Mouse (Mus musculus) regulatory T cell (primary cell): ENCODE results near the gene Tcte3.
"Not testable (repeated sequence)": the region's sequence is repeated elsewhere in the genome, so short reads cannot be mapped to it uniquely, and the experiment has no call there.

Source experiments
- in situ Hi-C: fragments of 300-600 bp; cut with MboI, MseI; formaldehyde crosslinking; loops from one replicate; pipeline ENCODE4 v1.15.1; 2025; ENCODE audit warnings: high pct_unique_total_duplicates

Tcte3 gene

DNA sequence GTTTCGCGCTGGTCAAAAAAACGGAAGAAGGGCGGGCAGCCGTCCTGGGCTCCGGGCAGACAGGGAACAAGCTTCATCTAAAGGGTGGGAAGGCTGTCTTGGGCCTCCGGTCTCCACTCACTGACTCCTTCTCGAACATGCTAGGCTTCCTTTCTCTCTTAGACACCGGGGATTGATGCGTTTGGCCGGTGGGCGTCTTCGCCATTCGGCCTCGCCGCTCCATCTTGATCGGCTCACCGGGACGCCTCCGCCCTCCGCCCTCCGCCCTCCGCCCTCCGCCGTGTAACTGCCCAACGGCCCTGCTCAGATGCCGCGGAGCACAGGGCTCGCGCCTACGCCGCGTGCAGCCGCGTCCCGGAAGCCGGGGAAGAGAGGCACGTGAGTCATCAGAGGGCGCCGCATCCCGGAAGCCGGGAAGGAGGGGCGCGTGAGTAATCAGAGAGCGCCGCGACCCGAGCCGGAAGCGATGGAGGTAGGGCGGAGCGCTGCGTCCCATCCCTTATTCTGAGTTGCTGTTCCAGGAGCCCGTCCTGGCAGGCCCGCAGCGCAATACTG, at the start of gene Tcte3, which contains the start of the genes Ermard and Gm3448:
Tcte3 (minus strand) TSS at position 314 of the 555 bp plus-strand sequence.
Ermard (plus strand) TSS at position 34 of the 555 bp plus-strand sequence.
Gm3448 (minus strand) TSS at position 363 of the 555 bp plus-strand sequence.
- in situ Hi-C loops, result loop anchor here (10.0 to 25.0 kb wide), 2 partner anchors 96 to 346 kb away; partner anchors contain the start of genes 1600012H06Rik, Dll1, Fam120b and Wdr27

DNA sequence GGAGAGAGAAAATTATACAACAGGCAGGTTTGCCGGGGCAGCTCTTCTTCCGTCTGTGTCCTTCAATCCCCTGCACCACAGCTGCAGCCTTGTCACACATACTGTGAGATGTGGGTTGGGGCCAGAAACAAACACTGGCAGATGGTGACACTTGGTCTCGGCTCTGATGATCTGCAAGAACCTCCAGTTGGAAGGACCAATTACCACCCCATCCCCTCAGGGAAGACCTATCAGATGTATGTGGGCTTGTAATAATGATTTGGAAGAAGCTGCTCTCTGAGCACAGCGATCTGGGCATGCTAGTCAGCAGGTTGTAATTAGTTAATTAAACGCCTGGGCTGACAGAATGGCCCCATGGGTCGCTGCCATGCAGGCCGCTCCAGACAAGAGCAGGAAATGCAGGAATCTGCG, 47.3 kb upstream of the Tcte3 start:
- in situ Hi-C loops, result no loop called here

DNA sequence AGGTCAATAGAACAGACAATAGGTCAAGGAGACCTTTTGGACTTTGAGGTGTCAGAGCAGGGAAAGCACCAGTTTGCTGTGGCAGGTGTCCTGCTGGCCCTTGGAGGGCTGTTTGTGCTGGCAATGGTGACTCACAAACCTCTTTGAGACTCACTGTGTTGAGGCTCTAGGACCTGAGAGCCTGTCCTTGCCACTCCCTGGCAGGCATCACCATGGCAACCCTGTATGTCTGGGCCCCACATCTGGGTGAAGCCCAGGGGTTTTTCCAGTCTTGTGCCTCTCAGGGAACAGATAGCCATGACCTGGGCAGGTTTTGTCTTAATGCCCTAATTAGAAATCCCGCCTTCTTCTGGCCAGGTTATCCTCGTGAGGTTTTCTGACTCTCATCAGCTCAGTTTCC, 46.9 kb upstream of the Tcte3 start:
- in situ Hi-C loops, result no loop called here

DNA sequence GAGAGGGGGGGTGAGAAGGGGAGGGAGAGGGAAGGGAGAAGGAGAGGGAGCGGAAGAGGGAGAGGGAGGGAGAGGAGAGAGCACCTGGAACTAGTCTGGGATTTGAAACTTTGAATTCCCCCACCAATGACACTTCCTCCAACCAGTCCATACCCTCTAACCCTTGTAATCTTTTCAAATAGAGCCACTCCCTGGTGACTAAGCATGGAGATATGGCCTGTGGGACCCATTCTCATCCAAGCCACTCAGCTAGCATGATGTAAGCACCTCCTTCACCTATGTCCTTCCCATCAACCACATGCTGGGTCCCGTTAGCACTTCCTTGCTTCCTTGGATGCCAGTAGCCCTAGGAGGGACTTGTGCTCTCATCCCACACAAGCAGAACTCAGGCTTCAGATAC, 43.7 kb upstream of the Tcte3 start:
- in situ Hi-C loops, result no loop called here

DNA sequence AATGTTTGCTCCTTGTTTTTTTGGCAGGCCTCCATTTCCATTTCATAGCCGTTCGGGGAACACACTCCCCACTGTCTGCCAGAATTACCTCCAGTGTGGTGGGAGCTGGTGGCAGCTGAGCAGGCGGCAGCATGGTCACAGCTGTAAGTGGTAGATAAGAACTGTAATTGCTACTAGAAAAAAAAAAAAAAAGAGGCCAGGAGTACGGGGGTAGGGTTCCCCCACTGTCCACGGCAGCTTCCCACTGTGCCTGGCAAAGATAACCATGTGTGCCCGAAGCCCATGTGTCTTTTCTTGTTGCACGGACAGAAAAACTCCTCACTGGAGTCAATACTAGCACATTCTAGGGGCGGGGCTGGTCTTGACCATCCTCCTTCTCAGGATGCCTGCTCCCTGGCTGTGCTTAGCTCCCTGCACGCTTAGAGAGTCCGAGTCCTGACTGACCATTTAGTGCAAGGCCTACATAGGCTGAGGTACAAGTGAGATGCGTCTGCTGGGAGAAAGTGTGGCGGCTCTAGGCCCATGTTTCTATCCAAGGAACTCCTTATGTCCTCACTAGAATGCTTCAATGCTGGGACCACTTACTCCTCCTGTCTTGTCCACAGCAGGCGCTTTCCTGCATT, 43.0 kb upstream of the Tcte3 start:
- in situ Hi-C loops, result no loop called here

DNA sequence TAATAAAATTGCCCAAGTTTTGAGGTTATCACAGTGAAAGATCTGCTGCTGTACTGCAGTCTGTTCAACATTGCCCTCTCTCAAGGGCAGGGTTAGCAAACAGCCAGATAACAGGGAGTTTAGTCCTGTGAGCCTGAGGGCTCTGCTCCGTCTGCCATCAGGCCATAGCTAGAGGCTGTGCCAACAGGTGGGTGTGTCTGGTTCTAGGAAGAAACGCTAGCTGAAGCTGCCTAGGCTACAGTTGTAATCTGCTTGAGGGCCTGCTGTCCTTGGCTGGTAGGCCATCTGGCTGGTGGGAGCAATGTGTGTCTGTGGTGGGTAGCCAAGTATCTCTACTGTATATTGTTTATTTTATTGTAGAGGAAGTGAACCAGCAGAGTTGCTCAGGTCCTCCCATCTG, 36.2 kb upstream of the Tcte3 start:
- in situ Hi-C loops, result no loop called here

DNA sequence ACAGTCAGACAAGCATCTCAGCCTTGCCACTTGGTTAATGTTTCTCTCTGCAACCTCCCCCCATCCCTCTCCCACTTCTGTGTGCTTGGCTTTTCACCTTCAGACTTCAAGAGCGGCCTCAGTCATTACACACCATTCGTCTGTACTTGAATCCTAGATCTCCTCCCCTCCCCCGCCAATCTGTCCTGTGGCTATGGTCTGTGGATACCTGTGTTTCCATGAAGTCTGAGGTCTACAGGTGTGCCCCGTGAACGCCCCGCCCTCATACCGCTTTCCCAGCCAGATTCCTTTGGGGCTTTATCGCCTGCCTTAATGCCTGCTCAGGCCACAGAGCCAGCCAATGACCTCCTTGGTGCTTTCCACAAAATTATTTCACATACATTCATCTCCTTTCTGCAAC, 33.7 kb upstream of the Tcte3 start:
- in situ Hi-C loops, result no loop called here

DNA sequence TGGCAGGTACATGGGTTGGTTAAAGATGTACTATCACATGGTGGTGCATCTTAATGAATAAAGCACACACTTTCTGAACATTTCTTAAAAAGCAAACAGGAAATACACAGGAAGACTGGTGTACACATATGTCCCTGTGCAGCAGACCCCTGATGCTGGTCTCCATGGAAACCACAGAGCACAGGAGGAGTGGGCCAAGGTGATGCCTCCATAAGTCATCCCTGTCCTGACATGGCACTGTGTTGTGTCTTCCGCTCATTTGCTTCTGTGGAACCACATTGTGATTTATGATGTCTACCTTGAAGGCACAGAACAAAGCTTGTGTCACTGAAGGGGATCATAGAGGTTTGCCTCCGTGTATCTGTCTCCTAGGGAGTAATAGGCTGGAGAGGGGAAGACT, 30.9 kb upstream of the Tcte3 start:
- in situ Hi-C loops, result no loop called here

DNA sequence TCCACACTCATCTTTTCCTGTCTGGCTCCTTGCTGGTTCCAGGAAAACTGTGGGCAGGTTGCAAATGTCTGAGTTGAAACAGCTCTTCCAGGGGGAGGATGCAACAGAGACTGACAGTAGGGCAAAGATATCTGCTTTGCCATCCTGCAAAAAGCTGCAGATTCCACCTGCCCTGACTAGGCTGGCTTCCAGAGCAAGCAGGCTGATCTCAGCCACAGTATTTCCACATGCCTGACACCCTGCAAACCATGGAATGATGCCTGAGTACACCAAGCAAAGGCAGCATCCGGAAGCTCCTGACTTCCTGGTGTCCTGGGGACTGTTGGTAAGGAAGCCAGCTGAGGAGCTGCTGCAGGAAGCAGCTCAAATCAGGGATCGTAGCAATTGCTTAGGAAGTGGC, 27.8 kb upstream of the Tcte3 start:
- in situ Hi-C loops, result loop anchor here (10.0 kb wide), 1 partner anchor 386 kb away; no protein-coding TSS in a partner anchor

DNA sequence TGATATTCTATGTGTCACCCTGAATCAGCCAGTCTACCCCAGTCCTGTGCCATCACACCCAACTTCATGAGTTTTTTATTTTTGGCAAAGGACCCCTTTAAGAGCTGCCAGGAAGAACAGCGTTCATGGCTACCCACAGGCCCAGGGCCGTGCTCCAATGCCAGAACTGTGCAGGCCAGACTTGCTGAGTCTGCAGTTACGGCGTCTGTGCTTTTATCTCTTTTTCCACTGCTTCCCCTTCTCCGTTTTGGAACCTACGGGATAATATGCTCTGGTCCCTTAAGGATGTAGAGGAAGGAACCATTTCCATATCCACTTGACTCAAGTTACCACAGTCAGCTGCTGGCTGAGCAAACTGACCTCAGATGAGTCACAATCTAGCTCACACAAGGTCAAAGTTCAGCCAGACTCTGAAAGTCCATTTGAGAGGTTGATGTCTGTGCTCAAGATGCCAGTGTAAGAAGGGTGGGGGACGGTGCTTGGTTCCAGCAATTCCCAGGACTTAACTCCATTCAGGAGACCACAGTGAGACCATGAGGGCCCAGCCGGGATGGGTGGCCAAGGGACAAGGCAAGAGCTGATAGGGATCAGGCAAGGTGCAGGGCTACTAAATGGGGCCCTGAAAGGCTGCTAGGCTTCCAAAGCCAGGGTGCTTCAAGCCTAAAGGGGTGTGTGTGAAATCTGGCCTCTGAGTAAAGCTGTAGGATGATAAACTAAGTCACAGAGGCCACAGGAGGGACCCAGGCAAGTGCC, 26.9 kb upstream of the Tcte3 start:
- in situ Hi-C loops, result loop anchor here (10.0 kb wide), 1 partner anchor 387 kb away; no protein-coding TSS in a partner anchor

DNA sequence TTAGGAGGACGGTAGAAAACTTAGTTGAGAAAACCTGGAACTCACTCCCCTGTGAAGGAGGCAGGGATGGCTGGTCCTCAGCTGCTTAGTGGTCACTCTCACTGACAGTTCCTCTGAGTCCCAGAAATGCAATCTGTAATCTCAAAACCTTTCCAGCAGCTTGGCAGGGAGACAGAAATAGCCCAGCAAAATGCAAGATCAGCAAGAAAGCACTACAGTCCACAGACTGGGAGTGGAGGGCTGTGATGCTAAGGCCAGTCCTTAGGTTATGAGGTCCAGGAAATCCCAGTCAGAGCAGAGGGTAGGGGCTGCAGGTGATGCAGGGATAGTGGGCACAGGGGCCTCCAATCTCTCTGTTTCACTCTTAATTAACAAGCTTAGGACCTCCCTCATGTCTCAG, 25.6 kb upstream of the Tcte3 start:
- in situ Hi-C loops, result loop anchor here (10.0 kb wide), 1 partner anchor 388 kb away; no protein-coding TSS in a partner anchor

DNA sequence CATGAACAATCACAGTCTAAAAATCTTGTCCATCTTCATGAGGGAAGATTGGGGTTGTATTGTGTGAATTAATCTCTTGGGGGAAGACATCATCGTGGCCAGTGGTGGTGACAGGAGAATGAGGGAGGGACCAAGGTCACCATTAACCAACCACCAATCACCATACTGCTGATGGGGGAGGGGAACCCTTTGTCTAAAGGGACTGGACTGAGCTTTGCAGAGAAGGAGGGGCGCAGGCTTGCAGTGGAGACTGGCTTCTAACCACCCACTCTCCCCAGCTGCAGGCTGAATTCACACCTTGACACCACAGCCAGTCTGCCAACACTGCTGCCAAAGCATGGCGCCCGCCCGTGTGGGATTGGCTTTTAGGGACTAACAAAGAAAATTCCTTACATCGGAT, 24.8 kb upstream of the Tcte3 start:
- in situ Hi-C loops, result loop anchor here (10.0 kb wide), 1 partner anchor 389 kb away; no protein-coding TSS in a partner anchor

DNA sequence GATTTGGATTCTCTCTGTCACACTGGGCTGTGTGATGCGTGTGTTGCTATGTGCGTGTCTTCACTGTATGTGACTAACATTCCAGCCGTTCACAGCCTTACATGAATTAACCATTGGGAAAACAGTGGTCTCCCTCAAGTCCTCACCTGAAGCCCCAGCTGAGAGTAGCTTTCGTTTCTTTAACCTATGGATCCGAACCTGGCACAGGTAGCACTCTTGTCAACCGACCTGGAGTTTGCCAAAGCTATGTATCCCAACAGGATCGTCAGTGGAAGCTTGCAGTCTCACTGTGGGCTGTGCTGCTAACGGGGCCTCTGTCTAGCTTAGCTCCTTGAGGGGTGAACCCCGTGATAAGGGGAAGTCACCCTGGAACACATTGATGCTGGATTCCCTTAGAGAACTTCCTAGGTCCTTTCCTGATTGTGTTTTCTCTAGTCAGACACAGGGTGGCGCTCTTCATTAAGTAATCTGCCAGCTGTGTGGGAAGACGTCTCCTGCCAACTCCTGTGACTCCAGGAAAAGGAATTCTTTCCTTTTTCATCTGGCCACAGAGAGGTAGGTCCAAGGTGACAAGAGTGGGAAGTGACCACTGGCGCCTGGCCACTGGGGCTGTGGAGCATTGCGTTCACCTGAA, 24.2 kb upstream of the Tcte3 start:
- in situ Hi-C loops, result loop anchor here (10.0 kb wide), 1 partner anchor 389 kb away; no protein-coding TSS in a partner anchor

DNA sequence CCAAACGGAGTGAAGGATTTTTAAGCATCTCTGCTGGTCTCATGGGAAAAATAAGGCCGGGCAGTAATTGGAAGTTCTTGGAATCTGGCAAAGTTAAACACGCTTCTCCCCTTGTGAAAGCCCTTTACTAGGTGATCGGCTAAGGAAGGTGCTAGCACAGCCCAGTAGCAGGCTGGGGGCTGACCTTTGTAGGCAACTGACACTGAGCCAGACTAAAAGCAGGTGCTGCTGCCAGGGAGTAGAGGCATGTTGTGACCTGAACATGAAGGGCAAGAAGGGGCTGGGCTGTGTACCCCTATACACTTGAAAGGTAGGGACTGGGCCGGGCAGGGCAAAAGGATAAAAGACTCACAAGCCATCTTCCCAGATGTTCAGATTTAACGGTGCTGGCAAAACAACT, 19.1 kb upstream of the Tcte3 start:
- in situ Hi-C loops, result loop anchor here (10.0 kb wide), 1 partner anchor 394 kb away; no protein-coding TSS in a partner anchor

DNA sequence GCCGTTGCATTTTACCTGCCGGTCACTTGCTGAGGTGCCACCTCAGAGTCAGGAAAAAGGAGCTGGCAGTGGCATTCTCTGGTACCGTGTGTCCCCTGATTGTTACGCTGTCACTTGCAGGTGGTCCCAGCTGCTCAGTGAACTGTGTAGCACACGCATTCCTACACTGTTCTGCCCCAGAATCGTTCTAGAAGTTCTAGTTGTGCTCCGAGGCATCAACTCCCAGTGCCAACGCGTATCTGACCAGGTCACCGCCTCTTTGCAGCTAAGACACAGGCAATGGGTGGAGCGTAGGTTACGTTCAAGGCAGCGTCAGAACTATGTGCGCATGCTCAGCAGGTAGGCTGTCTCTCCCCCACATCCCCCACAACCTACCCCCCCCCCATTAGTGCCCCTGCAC, 18.4 kb upstream of the Tcte3 start:
- in situ Hi-C loops, result loop anchor here (10.0 kb wide), 1 partner anchor 395 kb away; no protein-coding TSS in a partner anchor

DNA sequence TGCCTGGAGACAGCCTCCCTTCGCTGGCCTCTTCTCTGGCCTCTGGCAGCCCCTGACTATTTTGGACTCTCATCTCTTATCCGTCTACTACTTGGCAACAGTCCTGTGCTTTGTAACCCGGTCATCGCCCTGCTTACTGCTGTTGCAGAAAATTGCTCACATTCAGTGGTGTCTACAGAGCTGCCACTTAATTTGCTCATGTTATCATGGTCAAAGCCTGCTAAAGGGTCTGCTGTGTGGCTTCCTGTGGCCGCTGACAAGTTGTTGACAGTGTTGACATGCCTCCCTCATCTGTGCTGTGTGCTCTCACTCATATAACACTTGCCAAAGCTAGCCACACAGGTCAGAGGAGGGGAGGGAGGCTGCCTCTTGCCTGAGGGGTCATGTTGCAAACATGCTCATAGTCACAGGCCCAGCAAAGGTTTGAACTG, 16.9 kb upstream of the Tcte3 start:
- in situ Hi-C loops, result no loop called here

DNA sequence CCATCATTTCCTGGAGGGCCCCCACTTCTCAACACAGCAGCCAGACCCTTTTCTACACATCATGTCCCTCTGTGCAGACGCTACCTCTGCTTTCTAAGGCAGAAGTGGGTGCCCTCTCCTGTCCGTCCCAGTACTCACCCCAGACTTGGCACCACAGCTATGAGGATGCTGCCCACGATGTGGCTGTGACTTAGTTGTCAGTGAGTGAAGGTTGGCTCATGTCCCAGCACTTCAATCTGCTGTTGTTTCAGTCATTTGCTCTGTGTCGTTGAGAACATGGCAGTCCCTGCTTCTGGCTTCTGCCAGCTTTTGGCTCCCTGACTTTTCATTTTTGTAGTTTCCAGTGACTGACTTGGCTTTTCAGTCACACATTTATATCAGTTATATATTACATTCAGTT, 14.6 kb upstream of the Tcte3 start:
- in situ Hi-C loops, result no loop called here

DNA sequence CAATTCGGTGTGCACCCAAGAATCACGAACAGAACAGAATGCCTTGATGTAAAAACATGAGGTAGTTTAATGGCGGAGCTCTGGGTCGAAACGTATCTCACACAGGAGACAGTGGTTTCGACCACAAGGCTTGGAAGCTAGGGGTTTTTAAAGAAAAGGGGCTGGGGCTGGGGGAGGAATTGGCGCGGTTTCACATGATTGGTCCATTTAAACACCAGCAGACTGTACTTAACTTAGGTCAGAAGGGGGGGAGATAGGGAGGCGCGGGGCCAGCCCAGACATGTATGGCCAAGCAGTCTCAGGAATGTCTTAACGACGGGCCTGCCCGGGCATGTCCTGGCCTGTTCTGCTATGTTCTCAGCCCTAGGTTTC, 12.5 kb upstream of the Tcte3 start:
- in situ Hi-C loops, result not testable (repeated sequence)

DNA sequence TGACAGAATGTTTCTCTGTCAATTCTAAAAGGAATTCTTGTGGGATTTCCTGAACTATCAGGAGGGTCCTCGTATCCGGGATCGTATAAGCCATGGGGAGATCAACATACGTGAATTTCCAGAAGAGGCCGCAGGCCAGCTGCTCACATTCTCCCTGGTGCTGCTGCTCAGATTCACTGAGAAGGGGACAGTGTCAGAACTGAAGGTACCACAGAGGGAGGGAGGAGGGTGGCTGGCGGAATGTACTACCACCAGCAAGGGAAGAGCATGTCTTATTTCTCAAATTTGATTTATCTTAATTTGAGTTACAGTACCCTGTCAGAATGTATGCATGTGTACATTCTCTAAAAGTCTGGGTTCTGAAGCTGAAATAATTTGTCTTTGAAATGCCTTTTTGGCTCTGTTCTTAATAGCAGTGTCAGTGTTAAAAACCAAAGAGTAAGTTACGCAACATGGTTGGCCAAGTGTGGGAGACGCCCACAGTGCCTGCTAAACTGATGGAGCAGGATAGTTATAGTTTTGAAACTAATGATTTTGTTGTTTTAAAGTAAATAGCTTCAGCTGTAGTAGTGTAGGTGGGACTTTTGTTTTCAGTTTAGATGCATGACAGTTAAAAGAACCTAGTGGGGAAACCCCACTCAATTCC, 12.0 kb upstream of the Tcte3 start:
- in situ Hi-C loops, result not testable (repeated sequence)

DNA sequence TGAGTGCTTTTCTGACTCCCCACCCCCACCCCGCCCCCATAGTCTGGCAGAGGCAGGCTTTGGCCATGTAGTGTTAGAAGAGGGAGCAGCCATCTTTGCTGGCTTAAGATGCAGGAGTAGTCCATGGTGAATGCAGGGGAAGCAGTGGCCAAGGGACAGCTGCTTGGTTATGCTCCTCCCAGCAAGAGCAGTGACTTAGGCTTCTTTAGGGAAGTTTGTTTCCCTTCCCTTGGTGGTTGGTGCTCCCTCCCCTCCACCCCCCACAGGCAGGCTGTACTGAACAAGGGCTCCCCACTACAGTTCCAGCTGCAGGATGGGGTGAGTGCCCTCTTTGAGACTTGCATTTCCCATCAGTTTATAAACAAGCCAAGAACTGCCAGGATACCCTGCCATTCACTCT, 11.5 kb upstream of the Tcte3 start:
- in situ Hi-C loops, result not testable (repeated sequence)

DNA sequence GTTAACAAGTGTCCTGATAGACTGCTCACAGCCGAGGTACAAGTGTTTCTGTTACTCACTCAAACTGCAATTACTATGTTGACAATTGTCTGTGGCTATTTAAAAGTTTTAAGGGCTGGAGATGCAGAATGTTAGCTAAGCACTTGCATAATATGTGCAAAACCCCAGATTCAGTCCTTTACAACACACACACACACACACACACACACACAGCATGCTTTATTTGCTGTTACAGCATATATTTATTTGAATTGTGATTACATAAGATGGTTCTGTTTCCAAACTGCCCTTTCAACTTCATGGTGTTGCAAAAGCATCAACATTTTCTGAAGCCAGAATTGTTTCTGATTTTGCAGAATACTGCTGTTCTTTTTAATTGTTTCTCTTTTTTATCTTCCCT, 9.1 kb upstream of the Tcte3 start:
- in situ Hi-C loops, result not testable (repeated sequence)
